Mouse (Mus musculus) splenic B cell, adult 2 months (primary cell): Measurements from ENCODE around the gene Cep131.

Experiments
- DNase-seq: peaks from one replicate; pipeline ENCODE4 v3.0.0-alpha.2; 2011; ENCODE audit warnings: low read depth, low spot score
- H3K27me3 ChIP-seq: 2 replicates; pipeline ENCODE4 v1.6.1; 2012; ENCODE audit warnings: mild to moderate bottlenecking, low read length, moderate library complexity, mixed read lengths; ENCODE audit not compliant: control insufficient read depth, poor library complexity, insufficient read depth, severe bottlenecking
- H3K36me3 ChIP-seq: 2 replicates; pipeline ENCODE4 v1.6.1; 2012; ENCODE audit warnings: mild to moderate bottlenecking, low read length, moderate library complexity, mixed read lengths; ENCODE audit not compliant: control insufficient read depth, poor library complexity, insufficient read depth, severe bottlenecking

Gene Cep131

DNA sequence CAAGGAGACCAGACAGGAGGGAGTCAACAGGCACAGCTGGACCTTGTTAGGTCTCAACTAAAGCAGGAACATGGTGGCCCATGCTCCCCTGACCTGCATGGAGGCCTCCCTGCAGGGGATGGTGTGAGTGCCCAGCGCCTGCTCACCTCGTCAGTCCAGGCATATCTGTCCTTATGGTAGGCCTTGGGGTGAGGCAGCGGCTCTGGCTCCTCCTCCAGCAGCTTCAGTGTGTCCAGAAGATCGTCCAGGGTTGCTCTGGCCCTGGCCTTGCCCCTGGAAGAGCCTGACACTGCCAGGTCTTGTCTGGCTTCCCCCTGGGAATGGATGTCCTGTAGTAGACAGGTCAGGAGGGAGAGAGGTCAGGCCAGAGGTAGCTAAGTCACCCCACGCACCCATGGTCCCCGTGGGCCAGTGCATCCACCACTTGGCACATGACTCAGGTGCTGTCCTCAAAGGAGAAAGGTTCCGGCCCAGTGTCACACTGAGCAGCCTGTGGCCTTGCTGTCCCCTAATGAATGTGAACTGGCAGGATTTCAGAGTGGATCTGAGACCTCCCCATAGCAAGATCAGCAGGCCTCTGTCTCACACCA lies 14.8 kb downstream of the Cep131 start:
- DNase-seq, result no peak
- H3K36me3 ChIP-seq, result no peaks in the 10 kb centered on the region
- no peaks in the 10 kb centered on the region for H3K27me3 ChIP-seq

DNA sequence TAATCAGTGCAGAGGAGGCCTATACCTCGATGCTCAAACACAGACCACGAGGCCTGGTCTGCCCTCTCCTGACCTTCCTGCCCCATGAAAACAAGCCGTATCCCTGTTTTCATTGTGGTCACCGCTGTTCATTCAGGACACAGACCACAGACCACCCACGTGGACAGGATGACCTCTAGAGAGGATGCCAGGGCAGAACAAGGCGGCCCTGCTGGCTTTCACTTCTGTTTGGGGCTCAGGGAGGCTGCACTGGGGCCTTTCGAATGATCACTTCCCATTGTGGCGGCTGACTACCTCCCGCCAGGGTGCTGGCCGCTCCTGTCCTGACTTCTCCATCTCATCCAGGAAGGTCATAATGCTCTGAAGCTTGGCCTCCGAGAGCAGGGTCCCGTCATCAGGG lies 15.6 kb downstream of the Cep131 start:
- H3K27me3 ChIP-seq, result no peaks in the 10 kb centered on the region
- no peaks in the 10 kb centered on the region for H3K36me3 ChIP-seq
- DNase-seq, result no peak

DNA sequence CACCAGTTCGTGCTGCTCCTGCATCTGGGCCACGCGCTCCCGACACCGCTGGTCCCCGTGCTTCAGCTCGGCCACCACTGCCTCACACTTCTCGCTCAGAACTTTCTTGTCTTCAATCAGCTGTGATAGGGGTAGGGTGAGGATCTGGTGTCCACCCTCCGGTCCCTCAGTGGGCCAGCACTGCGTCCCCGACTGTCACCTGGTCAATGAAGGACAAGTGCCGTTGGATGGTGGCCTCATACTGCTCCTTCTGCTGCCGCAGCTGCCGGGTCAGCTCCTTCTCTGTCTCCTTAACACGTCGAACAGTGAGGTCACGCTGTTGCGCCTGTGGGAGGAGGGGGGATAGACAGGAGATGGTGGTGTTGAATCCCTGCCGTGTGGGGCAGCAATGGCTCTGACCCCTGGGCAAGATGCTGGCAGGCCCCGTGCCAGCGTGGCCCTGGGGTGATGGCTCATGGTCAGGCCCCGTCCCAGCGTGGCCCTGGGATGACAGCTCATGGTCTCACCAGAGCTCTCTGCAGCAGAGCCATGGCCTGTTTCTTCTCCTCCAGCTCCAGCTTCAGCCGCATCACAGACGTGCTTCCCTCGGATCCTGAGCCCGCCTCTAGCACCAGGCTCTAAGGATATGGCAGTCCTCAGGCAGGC lies 16.2 kb downstream of the Cep131 start:
- DNase-seq, result no peak
- no peaks in the 10 kb centered on the region for H3K36me3 ChIP-seq

DNA sequence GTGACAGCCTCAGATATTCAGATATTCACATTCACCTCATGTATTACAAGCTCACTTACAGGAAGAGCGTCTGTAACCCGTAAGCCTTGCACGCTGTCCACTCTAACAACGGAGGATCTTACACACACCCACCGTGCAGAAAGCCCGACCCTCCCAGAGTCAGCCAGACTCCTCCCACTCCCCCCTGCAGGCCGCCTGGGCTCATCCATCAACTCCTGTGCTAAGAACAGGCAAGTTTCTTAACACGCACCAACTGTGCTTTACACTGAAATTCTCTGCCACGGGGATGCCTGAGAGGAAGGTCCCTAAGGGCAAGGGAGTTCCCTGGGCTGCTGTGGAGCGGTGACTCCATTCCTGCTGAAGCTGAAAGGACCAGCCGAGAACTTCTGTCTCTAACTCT lies 17.4 kb downstream of the Cep131 start:
- Histone ChIP-seq H3K36me3 (no peaks in the 10 kb centered on the region), H3K27me3 (no peaks in the 10 kb centered on the region)
- no peak for DNase-seq

More for the DNA sequence above, 16.2 kb downstream of the Cep131 start:
- no peaks in the 10 kb centered on the region for H3K27me3 ChIP-seq

DNA sequence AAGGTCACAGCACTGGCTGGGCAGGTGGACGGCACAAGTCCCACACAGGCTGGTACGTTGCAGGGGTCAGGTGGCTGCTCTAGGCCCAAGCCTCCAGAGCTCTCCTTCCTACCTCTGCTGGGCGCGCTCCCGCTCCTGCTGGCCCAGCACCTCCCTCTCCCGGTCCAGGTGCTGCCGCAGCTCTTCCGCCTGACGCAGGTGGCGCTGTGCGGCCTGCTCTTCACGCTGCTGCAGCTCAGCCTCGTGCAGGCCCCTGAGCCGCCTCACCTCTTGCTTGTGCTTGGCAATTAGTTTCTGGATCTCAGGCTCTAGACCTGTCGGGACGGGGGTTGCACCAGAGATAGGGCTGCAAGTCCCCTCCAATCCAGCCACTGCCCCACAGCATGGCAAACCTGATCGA lies 18.8 kb downstream of the Cep131 start:
- no peak for DNase-seq
- Histone ChIP-seq H3K36me3 (no peaks in the 10 kb centered on the region), H3K27me3 (no peaks in the 10 kb centered on the region)

DNA sequence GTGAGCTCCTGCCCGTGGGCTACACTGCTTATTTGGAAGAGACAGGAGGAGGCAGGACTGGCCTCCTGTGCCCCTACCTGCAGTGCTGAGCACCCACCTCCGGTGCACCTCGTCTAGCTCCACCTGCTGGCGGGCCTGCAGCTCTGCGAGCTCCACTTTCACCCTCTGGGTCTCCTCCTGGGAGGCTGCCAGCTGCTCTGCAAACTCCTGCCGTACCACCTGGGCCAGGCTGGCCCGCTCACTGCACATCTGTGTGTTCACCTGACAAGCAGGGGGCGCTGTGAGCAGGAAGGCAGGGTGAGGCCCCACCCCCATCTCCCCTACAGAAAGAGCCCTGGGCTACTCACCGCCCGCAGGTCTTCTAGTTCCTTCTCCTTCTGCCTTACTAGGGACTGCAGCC lies 21.3 kb downstream of the Cep131 start:
- H3K36me3 ChIP-seq, result no peaks in the 10 kb centered on the region
- DNase-seq, result peak; percentile 58
- no peaks in the 10 kb centered on the region for H3K27me3 ChIP-seq

DNA sequence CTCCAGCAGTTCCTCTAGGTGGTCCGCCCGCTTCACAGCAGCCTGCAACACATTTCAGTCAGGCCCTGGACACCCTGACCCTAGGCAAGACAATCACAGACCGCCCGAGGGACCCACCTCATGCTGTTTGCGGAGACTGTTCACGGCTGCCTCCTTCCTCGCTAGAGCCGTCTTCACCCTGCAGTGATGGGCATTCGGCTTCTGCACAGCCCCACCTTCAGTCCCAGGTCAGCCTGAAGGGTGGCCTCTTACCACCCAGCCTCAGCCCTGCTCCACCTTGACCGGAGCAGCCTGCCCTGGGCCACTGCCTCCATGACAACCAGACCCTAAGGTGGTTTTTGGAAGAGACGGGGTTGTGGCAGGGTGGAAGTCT lies 22.0 kb downstream of the Cep131 start:
- no peaks in the 10 kb centered on the region for H3K36me3 ChIP-seq
- no peak for DNase-seq
- H3K27me3 ChIP-seq, result no peaks in the 10 kb centered on the region

DNA sequence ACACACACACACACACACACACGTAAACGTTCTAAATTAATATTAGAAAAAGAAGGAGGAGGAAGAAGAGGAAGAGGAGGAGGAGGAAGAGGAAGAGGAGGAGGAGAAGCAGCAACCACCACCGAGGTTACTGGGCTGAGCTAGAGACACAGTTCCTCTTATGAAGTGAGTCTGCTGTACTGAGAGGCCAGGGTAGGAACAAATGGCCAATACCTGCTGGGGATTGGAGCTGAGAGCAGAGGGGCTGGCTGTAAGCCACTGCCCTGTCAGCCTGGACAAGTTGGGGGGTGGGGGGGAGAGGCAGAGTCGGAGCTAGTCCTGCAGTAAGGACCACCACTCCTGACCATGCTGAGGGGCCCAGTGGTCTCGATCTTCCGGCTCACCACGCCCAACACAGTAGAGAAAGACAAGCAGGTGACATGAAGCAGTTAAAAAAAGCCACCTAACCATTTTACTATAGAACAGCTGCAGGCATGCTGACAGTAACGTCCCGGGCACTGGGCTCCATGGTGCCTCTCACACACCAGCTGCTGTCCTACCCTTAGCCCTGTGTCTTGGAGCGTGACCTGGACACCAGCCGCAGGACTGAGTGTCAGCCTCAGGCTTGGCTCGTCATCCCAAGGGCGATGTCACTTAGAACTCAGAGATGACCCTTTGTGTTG lies 22.5 kb downstream of the Cep131 start:
- DNase-seq, result no peak
- no peaks in the 10 kb centered on the region for H3K36me3 ChIP-seq

DNA sequence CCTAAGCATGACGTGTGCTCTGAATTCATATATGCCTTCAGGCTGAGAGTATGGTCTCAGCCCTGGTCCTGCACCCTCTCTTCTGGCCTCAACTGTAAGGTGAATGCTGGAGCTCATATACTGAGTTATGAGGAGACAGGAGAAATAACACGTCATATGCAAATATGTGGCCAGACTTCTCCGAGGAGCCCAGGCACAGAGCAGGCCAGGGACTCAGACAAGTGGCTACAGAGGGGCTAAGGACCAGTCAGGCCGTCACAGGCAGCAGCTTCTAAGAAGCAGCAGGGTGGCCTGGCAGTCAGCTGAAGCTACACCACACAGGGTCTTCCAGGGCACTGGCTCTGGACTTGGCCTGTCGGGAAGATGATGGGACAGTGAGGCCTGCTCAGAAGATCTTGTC lies 23.3 kb downstream of the Cep131 start:
- no peaks in the 10 kb centered on the region for H3K36me3 ChIP-seq
- no peak for DNase-seq
- H3K27me3 ChIP-seq, result no peaks in the 10 kb centered on the region

More for the DNA sequence above, 22.5 kb downstream of the Cep131 start:
- no peaks in the 10 kb centered on the region for H3K27me3 ChIP-seq

DNA sequence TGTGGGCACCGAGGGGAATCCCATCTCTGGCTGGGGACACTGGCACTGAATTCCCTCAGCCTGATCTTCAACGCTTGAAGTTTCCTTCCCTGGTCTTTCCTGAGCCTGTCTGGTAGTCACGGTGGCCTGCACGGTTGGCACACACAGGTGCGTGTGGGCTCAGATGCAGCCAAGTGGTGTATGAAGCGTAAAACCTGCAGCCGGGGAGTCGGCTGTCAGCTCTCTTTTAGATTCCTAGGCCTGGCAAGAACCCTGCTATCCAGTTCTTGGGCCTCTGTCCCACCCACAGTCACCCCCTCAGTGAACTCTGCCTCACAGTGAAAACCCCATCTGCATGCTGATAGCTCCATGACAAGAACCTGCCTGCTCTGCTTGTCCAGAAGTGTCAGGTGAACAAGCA lies 26.0 kb downstream of the Cep131 start:
- no peak for DNase-seq
- Histone ChIP-seq H3K27me3 (no peaks in the 10 kb centered on the region), H3K36me3 (no peaks in the 10 kb centered on the region)

DNA sequence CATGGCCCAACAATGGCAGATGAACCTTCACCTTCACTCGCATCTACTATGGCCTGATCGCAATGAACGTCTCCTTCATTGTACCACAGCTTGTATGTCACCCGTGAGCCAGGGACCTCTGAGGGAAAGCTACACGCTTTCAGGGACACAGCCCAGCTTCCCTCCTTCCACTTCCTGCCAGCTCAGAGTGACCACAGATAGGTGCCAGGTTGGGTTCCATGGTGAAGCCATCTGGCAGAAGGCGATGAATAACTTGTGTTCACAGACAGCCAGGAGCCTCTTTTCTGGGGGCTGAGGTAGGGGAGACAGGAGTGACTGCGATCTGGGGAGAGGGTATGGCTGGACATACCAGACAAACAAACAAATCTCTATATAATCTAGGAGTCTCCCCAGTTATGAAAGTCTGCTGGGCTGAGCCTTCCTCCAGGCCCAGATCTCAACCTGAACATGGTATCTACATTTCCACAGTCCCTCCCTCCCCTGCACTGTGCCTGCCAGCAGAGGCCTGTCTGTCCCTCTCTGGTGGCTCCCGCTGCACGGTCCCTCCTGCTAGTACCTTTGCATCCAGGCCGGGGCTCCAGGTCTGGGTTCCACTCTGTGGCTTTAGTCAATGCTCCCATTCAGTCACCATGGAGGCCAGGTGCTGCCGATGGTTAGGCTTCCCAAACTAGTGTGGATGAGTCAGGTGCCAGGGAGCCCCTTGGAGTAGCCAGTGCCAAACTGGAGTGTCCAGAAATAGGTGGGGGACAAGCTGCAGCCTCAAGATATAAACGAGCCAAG lies 30.5 kb downstream of the Cep131 start:
- no peak for DNase-seq
- H3K36me3 ChIP-seq, result no peaks in the 10 kb centered on the region
- no peaks in the 10 kb centered on the region for H3K27me3 ChIP-seq

DNA sequence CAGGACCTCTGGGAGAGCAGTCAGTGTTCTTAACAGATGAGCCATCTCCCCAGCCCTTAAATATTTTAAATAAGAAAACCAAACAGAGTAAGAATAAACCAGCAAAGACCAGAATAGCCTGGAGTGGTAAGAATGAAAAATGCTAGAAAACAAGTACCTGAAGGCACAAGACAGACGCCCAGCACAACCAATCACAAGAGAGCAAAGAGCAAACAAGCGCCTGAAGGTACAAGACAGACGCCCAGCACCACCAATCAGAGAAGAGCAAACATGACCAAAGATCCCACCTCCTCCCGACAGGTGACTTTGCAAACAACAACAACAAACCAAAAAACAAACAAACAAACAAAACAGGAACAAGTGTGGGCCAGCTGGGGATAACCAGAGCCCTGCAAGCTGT lies 32.8 kb downstream of the Cep131 start:
- Histone ChIP-seq H3K36me3 (no peaks in the 10 kb centered on the region), H3K27me3 (no peaks in the 10 kb centered on the region)
- no peak for DNase-seq

DNA sequence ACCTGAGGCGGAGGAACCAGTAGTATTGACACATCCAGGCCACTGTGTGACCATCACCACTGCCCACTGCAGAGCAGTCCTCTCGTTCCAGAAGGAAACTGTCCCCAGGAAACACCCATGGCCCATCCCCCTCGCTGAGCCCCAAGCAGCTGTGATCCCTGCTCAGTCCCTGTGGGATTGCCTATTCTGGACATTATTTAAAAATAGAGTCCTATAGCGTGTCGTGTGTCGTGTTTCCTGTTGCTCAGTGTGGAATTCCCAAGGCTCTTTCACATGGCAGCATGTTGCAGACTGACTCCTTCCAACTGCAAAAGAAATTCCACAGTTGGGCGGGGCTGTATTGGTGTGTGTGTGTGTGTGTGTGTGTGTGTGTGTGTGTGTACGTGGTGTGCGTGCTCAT lies 34.4 kb downstream of the Cep131 start:
- H3K27me3 ChIP-seq, result no peaks in the 10 kb centered on the region

DNA sequence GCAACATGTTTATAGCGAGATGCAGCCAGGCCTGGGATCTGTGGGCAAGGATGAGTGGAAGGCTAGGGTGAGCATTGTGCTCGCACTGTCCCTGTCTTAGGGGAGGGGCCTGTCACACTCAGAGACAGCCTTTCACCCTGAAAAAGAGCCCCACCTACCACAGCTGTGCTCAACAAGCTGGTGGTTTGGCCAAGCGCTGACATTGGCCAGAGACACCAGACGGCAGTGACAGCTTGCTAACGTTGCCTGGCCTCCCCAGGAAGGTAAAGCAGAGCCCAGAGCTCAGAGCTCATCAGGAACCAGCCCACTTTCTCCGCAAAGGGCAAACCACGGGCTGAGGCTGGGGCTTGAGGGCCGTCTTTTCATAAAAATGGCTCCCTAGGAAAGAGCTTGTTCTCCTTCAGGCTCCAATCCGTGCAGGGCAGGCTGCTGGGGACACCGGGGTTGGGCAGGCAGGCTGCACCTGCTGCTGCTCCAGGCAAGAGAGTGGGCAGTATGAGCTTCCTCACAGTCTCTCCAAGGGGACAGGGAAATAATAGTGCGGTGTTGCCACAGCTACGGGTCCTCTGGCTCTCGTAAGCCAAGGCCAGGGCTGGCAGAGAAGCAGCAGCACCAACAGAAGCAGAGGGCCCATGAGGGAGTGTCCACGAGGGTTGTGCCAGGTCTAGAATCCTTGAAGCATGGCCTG lies 35.4 kb downstream of the Cep131 start:
- no peaks in the 10 kb centered on the region for H3K36me3 ChIP-seq
- H3K27me3 ChIP-seq, result no peaks in the 10 kb centered on the region; the same call in 1 of the 2 replicates
- no peak for DNase-seq

More for the DNA sequence above, 34.4 kb downstream of the Cep131 start:
- H3K36me3 ChIP-seq, result no peaks in the 10 kb centered on the region
- no peak for DNase-seq
